In genomic region chr6:125521558-125522193, GRCm38 (mm10) we compare ENCODE assay signal across 17 mouse cellular contexts. TPM values are rescaled to one million over a fixed set of nuclear protein-coding genes. Genes with fewer than 3 reads are reported as not detected.
A peak's percentile ranks its signal among the peaks of the same experiment; 100 is the strongest.
DNase-seq lines count a peak whose midpoint lies in the region; ATAC-seq and TF ChIP-seq lines count a peak whose summit lies in the region.
"Had no signal": no experiment of that assay in that cellular context is flagged by ENCODE, and none has a peak within 500 bp of the region (broad histone marks: within the 10 kb centered on the region; RNA-seq: fewer than 3 reads in every experiment).

No protein-coding gene starts in this region.

- no peaks in the 10 kb centered on the region for H3K36me3 ChIP-seq in lung, embryonic 14.5 days (ENCODE audit: insufficient read depth)
- no peaks in the 10 kb centered on the region for H3K36me3 ChIP-seq in intestine, embryonic 16.5 days (ENCODE audit: control insufficient read depth, insufficient read depth, low read length)
- no peaks in the 10 kb centered on the region for H3K36me3 ChIP-seq in heart, adult 2 months (ENCODE audit: control insufficient read depth, insufficient read depth, low read length)
- H3K36me3 ChIP-seq in midbrain, embryonic 11.5 days (ENCODE audit: control insufficient read depth, insufficient read depth, low read length): no peaks in the 10 kb centered on the region
- H3K36me3 ChIP-seq: hindbrain, embryonic 10.5 days had no signal

- H3K4me1 ChIP-seq in lung, embryonic 14.5 days (ENCODE audit: insufficient read depth): no peaks in the 10 kb centered on the region
- 0 out of 2 replicates have a peak, but pooled peaks cover 9% of the 10 kb centered on the region for H3K4me1 ChIP-seq in intestine, embryonic 16.5 days (ENCODE audit: control insufficient read depth, insufficient read depth, low read length)
- H3K4me1 ChIP-seq in heart, adult 2 months (ENCODE audit: control insufficient read depth, insufficient read depth, low read length): no peaks in the 10 kb centered on the region
- H3K4me1 ChIP-seq in midbrain, embryonic 11.5 days (ENCODE audit: control insufficient read depth, insufficient read depth, low read length): no peaks in the 10 kb centered on the region
- H3K4me1 ChIP-seq: forebrain, embryonic 13.5 days; hindbrain, embryonic 10.5 days had no signal

- intact Hi-C loops in heart, adult 2 months (cut with DNase I): no loop called here

- 38% methylated on average over 5 of the region's 5 CpGs for WGBS in lung, embryonic 14.5 days
- WGBS in intestine, embryonic 16.5 days: 31% methylated on average over 5 of the region's 5 CpGs
- 56% methylated on average over 5 of the region's 5 CpGs for WGBS in heart, adult 2 months
- 66% methylated on average over 5 of the region's 5 CpGs for WGBS in midbrain, embryonic 11.5 days

- TF ChIP-seq EP300 in heart, adult 2 months (IDR thresholded peaks at IDR 0.05; ENCODE audit: insufficient read depth, low read depth, low read length): no peak

- no peaks in the 10 kb centered on the region for H3K79me2 ChIP-seq in heart, adult 2 months (replicated peaks; ENCODE audit: control insufficient read depth, insufficient read depth, low read length)

- H3K4me3 ChIP-seq in lung, embryonic 14.5 days (ENCODE audit: low read depth, low read length): no peak overlapping the region
- H3K4me3 ChIP-seq in intestine, embryonic 16.5 days (ENCODE audit: low read length): no peak overlapping the region
- no peak overlapping the region for H3K4me3 ChIP-seq in heart, adult 2 months
- H3K4me3 ChIP-seq in midbrain, embryonic 11.5 days (ENCODE audit: low read depth, low read length): no peak overlapping the region
- H3K4me3 ChIP-seq: forebrain, embryonic 13.5 days; hindbrain, embryonic 10.5 days had no signal

- TF ChIP-seq CTCF in lung, embryonic 14.5 days (IDR thresholded peaks at IDR 0.05; ENCODE audit: low read depth): no peak
- TF ChIP-seq CTCF in heart, adult 2 months (IDR thresholded peaks at IDR 0.05): no peak

- no peaks in the 10 kb centered on the region for H3K9me3 ChIP-seq in lung, embryonic 14.5 days (ENCODE audit: low read depth, low read length)
- H3K9me3 ChIP-seq in intestine, embryonic 16.5 days (ENCODE audit: control insufficient read depth, low read length): no peaks in the 10 kb centered on the region
- H3K9me3 ChIP-seq in midbrain, embryonic 11.5 days (ENCODE audit: control insufficient read depth, low read length): no peaks in the 10 kb centered on the region
- H3K9me3 ChIP-seq: forebrain, embryonic 13.5 days; hindbrain, embryonic 10.5 days had no signal

- ATAC-seq in lung, embryonic 14.5 days (ENCODE audit: insufficient read depth): no peak
- ATAC-seq in intestine, embryonic 16.5 days: peak; percentile 79
- no peak for ATAC-seq in midbrain, embryonic 11.5 days (ENCODE audit: low FRiP score)
- ATAC-seq: forebrain, embryonic 13.5 days had no signal

- H3K4me2 ChIP-seq in lung, embryonic 14.5 days: no peak overlapping the region
- H3K4me2 ChIP-seq in intestine, embryonic 16.5 days (ENCODE audit: low read depth, low read length): 0 out of 2 replicates have a peak overlapping the region, but pooled peaks have one; percentile 2
- no peak overlapping the region for H3K4me2 ChIP-seq in midbrain, embryonic 11.5 days
- H3K4me2 ChIP-seq: forebrain, embryonic 13.5 days; liver, embryonic 11.5 days had no signal

- H3K9ac ChIP-seq in lung, embryonic 14.5 days: no peak overlapping the region
- H3K9ac ChIP-seq in intestine, embryonic 16.5 days (ENCODE audit: low read depth, low read length): no peak overlapping the region
- H3K9ac ChIP-seq in heart, adult 2 months (ENCODE audit: low read depth, low read length): no peak overlapping the region
- no peak overlapping the region for H3K9ac ChIP-seq in midbrain, embryonic 11.5 days (ENCODE audit: low read length)
- H3K9ac ChIP-seq: forebrain, embryonic 13.5 days had no signal

- no peaks in the 10 kb centered on the region for H3K27me3 ChIP-seq in lung, embryonic 14.5 days (ENCODE audit: insufficient read depth, low read length)
- no peaks in the 10 kb centered on the region for H3K27me3 ChIP-seq in intestine, embryonic 16.5 days (replicated peaks; ENCODE audit: control insufficient read depth, insufficient read depth, low read length)
- no peaks in the 10 kb centered on the region for H3K27me3 ChIP-seq in heart, adult 2 months (ENCODE audit: control insufficient read depth, insufficient read depth, low read length)
- H3K27me3 ChIP-seq in midbrain, embryonic 11.5 days (ENCODE audit: control insufficient read depth, insufficient read depth, low read length): no peaks in the 10 kb centered on the region
- H3K27me3 ChIP-seq: forebrain, embryonic 13.5 days had no signal

- TF ChIP-seq POLR2A in heart, adult 2 months (IDR thresholded peaks at IDR 0.05; ENCODE audit: insufficient read depth, low read depth, low read length): no peak

- no peak overlapping the region for H3K27ac ChIP-seq in lung, embryonic 14.5 days (ENCODE audit: low read depth)
- H3K27ac ChIP-seq in intestine, embryonic 16.5 days (ENCODE audit: low read length): peak overlapping the region; percentile 26; the same call in 1 of the 2 replicates
- no peak overlapping the region for H3K27ac ChIP-seq in heart, adult 2 months
- H3K27ac ChIP-seq in midbrain, embryonic 11.5 days (ENCODE audit: low read depth, low read length): no peak overlapping the region
- H3K27ac ChIP-seq: forebrain, embryonic 13.5 days; hindbrain, embryonic 10.5 days had no signal

- peak; percentile 27 for DNase-seq in adrenal gland, postnatal 25 days
- no peak for DNase-seq in adrenal gland, adult (ENCODE audit: inconsistent age in 2 of 2, low spot score in 1 of 2)
- peak; percentile 50 for DNase-seq in lung, embryonic 14.5 days
- DNase-seq in lung, adult 18-20 months: no peak
- DNase-seq in ES-CJ7 (ENCODE audit: low read depth, low spot score): peak; percentile 39
- DNase-seq in heart, adult 2 months: no peak
- DNase-seq in midbrain, embryonic 11.5 days (ENCODE audit: low spot score, missing footprints): no peak
- DNase-seq: embryo, embryonic 11 days; gastrocnemius, postnatal 14 days; kidney, postnatal 36 days; right cerebral cortex, adult 18-20 months; spleen, adult 18-20 months had no signal

RNA-seq across cellular contexts. Expression of gene Vwf, which starts 24.9 kb away (rescaled TPM):
- 5.8 and 6.9 TPM in 2 replicates for total RNA-seq in adrenal gland, postnatal 25 days (2021)
- 17.7 and 20.4 TPM in 2 replicates for polyA plus RNA-seq in lung, embryonic 14.5 days (2014; fragmentation: Nextera tagmentation; extraction: Ambion mirVana)
- polyA plus RNA-seq in intestine, embryonic 16.5 days (2015; fragmentation: Nextera tagmentation; extraction: Ambion mirVana): 7.0 and 8.6 TPM in 2 replicates
- 10 to 100 TPM; 95.9 to 99.8 TPM for total RNA-seq in heart, adult 2 months (2021)
- 95.8 and 116 TPM in 2 replicates for polyA plus RNA-seq in heart, adult 2 months (2012; rRNA removed)
- polyA plus RNA-seq in midbrain, embryonic 11.5 days (2014; fragmentation: Nextera tagmentation; extraction: Ambion mirVana): 13.9 and 15.8 TPM in 2 replicates
- total RNA-seq: CH12.LX had no signal

RNA-seq across cellular contexts. Expression of gene Cd9, which starts 27.1 kb away (rescaled TPM):
- total RNA-seq in adrenal gland, postnatal 25 days (2021): 113 and 128 TPM in 2 replicates
- polyA plus RNA-seq in lung, embryonic 14.5 days (2014; fragmentation: Nextera tagmentation; extraction: Ambion mirVana): 128 TPM in 2 replicates
- 146 and 167 TPM in 2 replicates for polyA plus RNA-seq in intestine, embryonic 16.5 days (2015; fragmentation: Nextera tagmentation; extraction: Ambion mirVana)
- 10 to 100 TPM; 51.6 to 67.2 TPM for total RNA-seq in heart, adult 2 months (2021)
- polyA plus RNA-seq in heart, adult 2 months (2012; rRNA removed): 97.7 and 108 TPM in 2 replicates
- 34.7 and 40.9 TPM in 2 replicates for polyA plus RNA-seq in midbrain, embryonic 11.5 days (2014; fragmentation: Nextera tagmentation; extraction: Ambion mirVana)

Comparison
In these comparisons a context has a peak if more than half of its experiments do, and no peak if none do; other contexts are left out.
1. DNase-seq: peak in adrenal gland, postnatal 25 days (single experiment), lung, embryonic 14.5 days (single experiment) and ES-CJ7 (single experiment); none in adrenal gland, adult (0 of 2), lung, adult 18-20 months (0 of 2), heart, adult 2 months (0 of 2) and midbrain, embryonic 11.5 days (single experiment).